Mouse (Mus musculus) testis, adult 2 months (tissue): ENCODE results near the gene Serpina1b. TPM values are rescaled to one million over a fixed set of nuclear protein-coding genes. Genes with fewer than 3 reads are reported as not detected.
"Not testable (repeated sequence)": the region's sequence is repeated elsewhere in the genome, so short reads cannot be mapped to it uniquely, and the experiment has no call there.

Experiments
- H3K27ac ChIP-seq: fragments of 200-500 bp; 2 replicates; pipeline ENCODE4 v1.5.1; 2012; ENCODE audit warnings: low read depth, low read length; ENCODE audit not compliant: control insufficient read depth, insufficient read depth
- H3K27me3 ChIP-seq: fragments of 200-500 bp; 2 replicates; pipeline ENCODE4 v1.6.1; 2012; ENCODE audit warnings: mild to moderate bottlenecking, low read length, moderate library complexity; ENCODE audit not compliant: control insufficient read depth, insufficient read depth
- H3K36me3 ChIP-seq: fragments of 200-500 bp; 2 replicates; pipeline ENCODE4 v1.6.1; 2012; ENCODE audit warnings: mild to moderate bottlenecking, low read length; ENCODE audit not compliant: control insufficient read depth, insufficient read depth
- H3K4me1 ChIP-seq: fragments of 200-500 bp; 2 replicates; pipeline ENCODE4 v1.6.1; 2012; ENCODE audit warnings: low read length; ENCODE audit not compliant: control insufficient read depth, insufficient read depth
- H3K4me3 ChIP-seq: fragments of 200-500 bp; 2 replicates; pipeline ENCODE4 v1.5.1; 2012; ENCODE audit warnings: low read depth, mild to moderate bottlenecking, low read length, moderate library complexity, mixed read lengths; ENCODE audit not compliant: control insufficient read depth
- CTCF ChIP-seq: fragments of 200-500 bp; IDR thresholded peaks from 2 replicates; pipeline ENCODE4 v1.5.1; 2012; ENCODE audit warnings: low read depth, mild to moderate bottlenecking, inconsistent platforms, low read length, moderate library complexity; ENCODE audit not compliant: control insufficient read depth, insufficient read depth, insufficient replicate concordance
- POLR2A ChIP-seq: fragments of 200-500 bp; IDR thresholded peaks from 2 replicates; pipeline ENCODE4 v1.6.1; 2012; ENCODE audit warnings: low read depth, mild to moderate bottlenecking, inconsistent platforms, low read length, moderate library complexity; ENCODE audit not compliant: control insufficient read depth
- polyA plus RNA-seq: library from polyadenylated mRNA; depleted of rRNA; stranded (reverse); fragments of >200 nt; gene quantifications from 2 replicates; pipeline ENCODE4 v1.2.3, GENCODE M21; 2012; rRNA removed

Gene Serpina1b
- polyA plus RNA-seq = 0.51 and 1.4 TPM in 2 replicates

- not testable (repeated sequence) for H3K27me3 ChIP-seq, H3K36me3 ChIP-seq, H3K27ac ChIP-seq, H3K4me1 ChIP-seq, H3K4me3 ChIP-seq
Measured at GRCm38 (mm10) chr12:103830273-103830672, at the start of gene Serpina1b. Gene Serpina1b, minus strand, starts transcription at chr12:103830373.

- not testable (repeated sequence) for H3K4me3 ChIP-seq, H3K4me1 ChIP-seq, H3K27ac ChIP-seq, H3K36me3 ChIP-seq, H3K27me3 ChIP-seq
Measured at GRCm38 (mm10) chr12:103866873-103867272, 36.7 kb upstream of the Serpina1b start.

GRCm38 (mm10) chr12:103863101-103863974 lies 33.2 kb upstream of the Serpina1b start, which contains the start of gene Serpina1a:
Gene Serpina1a, minus strand, starts transcription at chr12:103863562.
- not testable (repeated sequence) for H3K36me3 ChIP-seq, H3K4me1 ChIP-seq, H3K4me3 ChIP-seq, H3K27me3 ChIP-seq, H3K27ac ChIP-seq

- TF ChIP-seq CTCF = no peak
- no peak for TF ChIP-seq POLR2A
- Histone ChIP-seq H3K4me3 (no peak overlapping the region), H3K27ac (no peak overlapping the region)
Measured at GRCm38 (mm10) chr12:103860976-103861375, 30.8 kb upstream of the Serpina1b start.

GRCm38 (mm10) chr12:103860571-103860970 lies 30.4 kb upstream of the Serpina1b start:
- H3K36me3 ChIP-seq, H3K4me3 ChIP-seq, H3K27ac ChIP-seq, H3K4me1 ChIP-seq, H3K27me3 ChIP-seq: not testable (repeated sequence)

More at GRCm38 (mm10) chr12:103860976-103861375, 30.8 kb upstream of the Serpina1b start:
- H3K27me3 ChIP-seq = no peaks in the 10 kb centered on the region
- H3K4me1 ChIP-seq = no peaks in the 10 kb centered on the region
- no peaks in the 10 kb centered on the region for H3K36me3 ChIP-seq

GRCm38 (mm10) chr12:103859584-103859983 lies 29.4 kb upstream of the Serpina1b start:
- not testable (repeated sequence) for H3K4me1 ChIP-seq, H3K27me3 ChIP-seq, H3K36me3 ChIP-seq, H3K27ac ChIP-seq, H3K4me3 ChIP-seq

GRCm38 (mm10) chr12:103853032-103853431 lies 22.9 kb upstream of the Serpina1b start:
- H3K4me3 ChIP-seq, H3K27ac ChIP-seq, H3K27me3 ChIP-seq, H3K4me1 ChIP-seq, H3K36me3 ChIP-seq: not testable (repeated sequence)

- H3K27me3 ChIP-seq, H3K27ac ChIP-seq, H3K4me3 ChIP-seq, H3K36me3 ChIP-seq, H3K4me1 ChIP-seq: not testable (repeated sequence)
Measured at GRCm38 (mm10) chr12:103827661-103828372, 2.4 kb downstream of the Serpina1b start.

GRCm38 (mm10) chr12:103823826-103824225 lies 6.3 kb downstream of the Serpina1b start:
- H3K36me3 ChIP-seq, H3K4me3 ChIP-seq, H3K27me3 ChIP-seq, H3K27ac ChIP-seq, H3K4me1 ChIP-seq: not testable (repeated sequence)

- H3K27ac ChIP-seq, H3K36me3 ChIP-seq, H3K4me3 ChIP-seq, H3K27me3 ChIP-seq, H3K4me1 ChIP-seq: not testable (repeated sequence)
Measured at GRCm38 (mm10) chr12:103773246-103773851, 56.8 kb downstream of the Serpina1b start, which contains the start of gene Serpina1d. Gene Serpina1d, minus strand, starts transcription at chr12:103773592.

- H3K4me3 ChIP-seq, H3K27ac ChIP-seq, H3K36me3 ChIP-seq, H3K4me1 ChIP-seq, H3K27me3 ChIP-seq: not testable (repeated sequence)
Measured at GRCm38 (mm10) chr12:103770597-103770996, 59.6 kb downstream of the Serpina1b start.
